In the genomic region with DNA sequence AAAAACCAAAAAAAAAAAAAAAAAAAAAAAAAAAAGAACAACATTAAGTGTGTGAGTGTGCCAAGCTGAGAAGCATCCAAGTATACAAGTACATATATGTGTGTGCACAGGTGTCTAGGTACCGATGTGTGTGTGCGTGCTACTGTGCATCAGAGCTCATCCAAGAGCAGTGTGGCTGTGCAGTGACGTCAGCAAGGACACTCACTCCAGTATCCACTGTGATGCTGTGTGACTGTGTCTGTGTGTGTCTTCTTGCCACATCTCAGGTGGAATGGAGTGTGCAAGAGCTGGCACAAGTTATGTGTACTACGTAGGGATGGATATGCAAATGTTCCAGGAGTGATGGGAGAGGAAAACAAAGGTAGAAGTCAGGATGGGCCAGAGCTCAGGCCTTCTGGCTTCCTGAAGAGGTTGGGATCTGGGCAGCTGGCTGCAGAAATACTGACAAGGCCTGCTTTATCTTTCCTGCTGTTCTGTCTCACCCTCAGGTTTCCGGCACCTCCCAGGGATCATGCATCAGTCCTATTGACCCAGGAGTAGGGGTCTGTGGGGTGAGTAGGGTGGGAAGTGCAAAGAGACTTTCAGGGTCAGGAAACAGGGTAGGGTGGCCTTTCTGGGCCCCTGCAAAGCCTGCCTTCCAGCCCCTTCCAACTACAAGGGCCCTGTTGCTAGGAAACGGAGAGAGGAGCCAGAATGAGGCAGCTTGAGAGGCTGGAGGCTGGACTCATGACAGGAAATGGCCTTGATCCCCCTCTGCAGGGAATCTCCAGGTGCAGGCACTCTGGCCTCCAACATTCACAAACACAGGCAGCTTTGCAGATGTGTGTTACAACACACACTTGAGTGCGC, we compare ENCODE assay signal across 8 mouse cellular contexts. TPM values are rescaled to one million over a fixed set of nuclear protein-coding genes. Genes with fewer than 3 reads are reported as not detected.
A peak's percentile ranks its signal among the peaks of the same experiment; 100 is the strongest.
DNase-seq lines count a peak whose midpoint lies in the region; ATAC-seq lines count a peak whose summit lies in the region.

No protein-coding gene starts in this region.

- H3K36me3 ChIP-seq in kidney, embryonic 14.5 days (ENCODE audit: control insufficient read depth, insufficient read depth, low read length) = no peaks in the 10 kb centered on the region
- H3K36me3 ChIP-seq in forebrain, embryonic 10.5 days (replicated peaks) = no peaks in the 10 kb centered on the region
- H3K36me3 ChIP-seq in limb, embryonic 12.5 days = no peaks in the 10 kb centered on the region

- DNase-seq in kidney, postnatal 14 days = no peak
- DNase-seq in WW6 (ENCODE audit: low read depth, low spot score) = peak; percentile 49
- DNase-seq in forebrain, embryonic 10.5 days (ENCODE audit: extremely low spot score, low spot score) = peak; percentile 66
- DNase-seq in right cerebral cortex, postnatal 4 days = peak; percentile 44
- DNase-seq in cerebellum, adult 11-12 months = no peak

- WGBS in kidney, embryonic 14.5 days = 50% methylated on average over 7 of the region's 7 CpGs
- WGBS in forebrain, embryonic 10.5 days = 55% methylated on average over 6 of the region's 7 CpGs
- WGBS in limb, embryonic 12.5 days = 46% methylated on average over 7 of the region's 7 CpGs

- no peak overlapping the region for H3K4me3 ChIP-seq in kidney, embryonic 14.5 days (ENCODE audit: low read length)
- no peak overlapping the region for H3K4me3 ChIP-seq in forebrain, embryonic 10.5 days
- no peak overlapping the region for H3K4me3 ChIP-seq in limb, embryonic 12.5 days (replicated peaks)

- H3K27me3 ChIP-seq in kidney, embryonic 14.5 days (ENCODE audit: control insufficient read depth, insufficient read depth, low read length) = no peaks in the 10 kb centered on the region
- peaks cover 13% of the 10 kb centered on the region; the same call in 1 of the 2 replicates for H3K27me3 ChIP-seq in forebrain, embryonic 10.5 days (ENCODE audit: poor library complexity, severe bottlenecking)
- no peaks in the 10 kb centered on the region for H3K27me3 ChIP-seq in limb, embryonic 12.5 days

- ATAC-seq in kidney, embryonic 14.5 days (ENCODE audit: low FRiP score, low TSS enrichment) = peak; percentile 56
- peak; percentile 39; the same call in 1 of the 2 replicates for ATAC-seq in limb, embryonic 12.5 days (ENCODE audit: insufficient number of reproducible peaks, insufficient read depth, low FRiP score, low TSS enrichment, low read depth)
- no peak for ATAC-seq in activated CD4-positive, CD25-positive, alpha-beta regulatory T cell, adult 4 months

- H3K27ac ChIP-seq in kidney, embryonic 14.5 days (ENCODE audit: low read depth, low read length) = peak overlapping the region; percentile 61; the same call in 1 of the 2 replicates
- peak overlapping the region; percentile 84 for H3K27ac ChIP-seq in forebrain, embryonic 10.5 days
- peak overlapping the region; percentile 90 for H3K27ac ChIP-seq in limb, embryonic 12.5 days

- H3K9ac ChIP-seq in kidney, embryonic 14.5 days (ENCODE audit: low read depth, low read length) = no peak overlapping the region
- no peak overlapping the region for H3K9ac ChIP-seq in limb, embryonic 12.5 days (replicated peaks)

- no peaks in the 10 kb centered on the region for H3K9me3 ChIP-seq in kidney, embryonic 14.5 days (ENCODE audit: control insufficient read depth, low read length)
- H3K9me3 ChIP-seq in forebrain, embryonic 10.5 days = no peaks in the 10 kb centered on the region
- H3K9me3 ChIP-seq in limb, embryonic 12.5 days = no peaks in the 10 kb centered on the region

- no peak overlapping the region for H3K4me2 ChIP-seq in kidney, embryonic 14.5 days (replicated peaks; ENCODE audit: low read depth, low read length)
- H3K4me2 ChIP-seq in limb, embryonic 12.5 days = no peak overlapping the region

- peaks cover 6% of the 10 kb centered on the region; the same call in 1 of the 2 replicates for H3K4me1 ChIP-seq in kidney, embryonic 14.5 days (ENCODE audit: control insufficient read depth, insufficient read depth, low read length)
- peaks cover 32% of the 10 kb centered on the region for H3K4me1 ChIP-seq in forebrain, embryonic 10.5 days
- H3K4me1 ChIP-seq in limb, embryonic 12.5 days (replicated peaks) = peaks cover 36% of the 10 kb centered on the region

RNA-seq across cellular contexts. Expression of gene Fgr, which starts 10.0 kb away (rescaled TPM):
- polyA plus RNA-seq in kidney, embryonic 14.5 days (2014; fragmentation: Nextera tagmentation; extraction: Ambion mirVana) = 0.23 and 0.45 TPM in 2 replicates
- polyA plus RNA-seq in forebrain, embryonic 10.5 days (2016; fragmentation: Nextera tagmentation; extraction: Ambion mirVana) = 0.06 and 0.11 TPM in 2 replicates
- polyA plus RNA-seq in limb, embryonic 12.5 days (2016; fragmentation: Nextera tagmentation; extraction: Ambion mirVana) = 0.26 and 0.36 TPM in 2 replicates
- polyA plus RNA-seq in activated CD4-positive, CD25-positive, alpha-beta regulatory T cell, adult 4 months (2017; shearing (Covaris generic)) = 1 to 10 TPM; 4.2 TPM

RNA-seq across cellular contexts. Expression of gene Ahdc1, which starts 27.2 kb away (rescaled TPM):
- polyA plus RNA-seq in kidney, embryonic 14.5 days (2014; fragmentation: Nextera tagmentation; extraction: Ambion mirVana) = 11.3 and 12.1 TPM in 2 replicates
- 5.8 and 7.4 TPM in 2 replicates for polyA plus RNA-seq in forebrain, embryonic 10.5 days (2016; fragmentation: Nextera tagmentation; extraction: Ambion mirVana)
- 13.2 and 14.5 TPM in 2 replicates for polyA plus RNA-seq in limb, embryonic 12.5 days (2016; fragmentation: Nextera tagmentation; extraction: Ambion mirVana)
- polyA plus RNA-seq in activated CD4-positive, CD25-positive, alpha-beta regulatory T cell, adult 4 months (2017; shearing (Covaris generic)) = 1 to 10 TPM; 2.1 TPM

Comparison
In these comparisons a context has a peak if more than half of its experiments do, and no peak if none do; other contexts are left out.
1. DNase-seq: peak in WW6 (single experiment), forebrain, embryonic 10.5 days (single experiment) and right cerebral cortex, postnatal 4 days (single experiment); none in kidney, postnatal 14 days (single experiment) and cerebellum, adult 11-12 months (single experiment).
2. Peak in every context shown above with its lines, with median percentiles within 50 percentile points of each other: H3K27ac ChIP-seq.